Mouse (Mus musculus) liver, embryonic 12.5 days (tissue): ENCODE measurements around the gene Adcy5. TPM values are rescaled to one million over a fixed set of nuclear protein-coding genes. Genes with fewer than 3 reads are reported as not detected.

Source experiments
- ATAC-seq: fragments of 200-750 bp; cut with Nextera tagmentation; 2 replicates; pipeline ENCODE4 v1.8.0; 2017; ENCODE audit warnings: moderate number of reproducible peaks, mild to moderate bottlenecking, moderate library complexity
- H3K27ac ChIP-seq: fragments of 300-500 bp; sonication (generic); 2 replicates; pipeline ENCODE4 v1.5.1; 2016; ENCODE audit warnings: mild to moderate bottlenecking
- H3K27me3 ChIP-seq: fragments of 300-500 bp; sonication (generic); replicated peaks from 2 replicates; pipeline ENCODE4 v1.6.1; 2016; ENCODE audit warnings: mild to moderate bottlenecking, moderate library complexity
- H3K36me3 ChIP-seq: fragments of 300-500 bp; sonication (generic); 2 replicates; pipeline ENCODE4 v1.6.1; 2016; ENCODE audit warnings: mild to moderate bottlenecking, moderate library complexity
- H3K4me1 ChIP-seq: fragments of 300-500 bp; sonication (generic); 2 replicates; pipeline ENCODE4 v1.6.1; 2016
- H3K4me2 ChIP-seq: fragments of 300-500 bp; sonication (generic); 2 replicates; pipeline ENCODE4 v1.6.1; 2016; ENCODE audit warnings: mild to moderate bottlenecking, moderate library complexity
- H3K4me3 ChIP-seq: fragments of 300-500 bp; sonication (generic); 2 replicates; pipeline ENCODE4 v1.5.1; 2016; ENCODE audit warnings: mild to moderate bottlenecking, moderate library complexity
- H3K9ac ChIP-seq: fragments of 300-500 bp; sonication (generic); 2 replicates; pipeline ENCODE4 v1.6.1; 2016; ENCODE audit warnings: mild to moderate bottlenecking, moderate library complexity
- H3K9me3 ChIP-seq: fragments of 300-500 bp; sonication (generic); replicated peaks from 2 replicates; pipeline ENCODE4 v1.6.1; 2016; ENCODE audit warnings: mild to moderate bottlenecking, moderate library complexity
- WGBS: fragments of 180-500 bp; shearing (Covaris S2); methylation state at CpG from one replicate; pipeline ENCODE4 v1.1.7; 2016; ENCODE audit not compliant: insufficient replicate concordance; 5-methylcytosine and 5-hydroxymethylcytosine counted together
- polyA plus RNA-seq: library from polyadenylated mRNA; unstranded; fragments of >200 nt; fragmentation: Nextera tagmentation; extraction: Ambion mirVana; gene quantifications from 2 replicates; pipeline ENCODE4 v1.2.1, GENCODE M21; 2016

Adcy5 gene
- polyA plus RNA-seq, 1 experiment from 2014 or later, result 0.27 TPM

- Histone ChIP-seq H3K9me3 (no peaks in the 10 kb centered on the region), H3K36me3 (peaks cover 7% of the 10 kb centered on the region; the same call in 1 of the 2 replicates), H3K9ac (no peak overlapping the region), H3K4me1 (no peaks in the 10 kb centered on the region), H3K27ac (no peak overlapping the region), H3K4me2 (no peak overlapping the region), H3K4me3 (no peak overlapping the region), H3K27me3 (no peaks in the 10 kb centered on the region)
- 48% methylated on average over 2 of the region's 2 CpGs for WGBS
- no peak for ATAC-seq
Measured at GRCm38 (mm10) chr16:35310551-35311110, 156.0 kb downstream of the Adcy5 start.

GRCm38 (mm10) chr16:35311586-35311985 is 156.9 kb downstream of the Adcy5 start:
- Histone ChIP-seq H3K36me3 (peaks cover 7% of the 10 kb centered on the region; the same call in 1 of the 2 replicates), H3K4me3 (no peak overlapping the region)

GRCm38 (mm10) chr16:35315496-35315895 is 160.8 kb downstream of the Adcy5 start:
- Histone ChIP-seq H3K4me1 (no peaks in the 10 kb centered on the region), H3K27ac (no peak overlapping the region), H3K4me2 (no peak overlapping the region), H3K9me3 (no peaks in the 10 kb centered on the region), H3K36me3 (peaks cover 7% of the 10 kb centered on the region; the same call in 1 of the 2 replicates), H3K9ac (no peak overlapping the region), H3K4me3 (no peak overlapping the region), H3K27me3 (no peaks in the 10 kb centered on the region)
- WGBS, result 61% methylated on average over 3 of the region's 3 CpGs
- no peak for ATAC-seq

More at GRCm38 (mm10) chr16:35311586-35311985, 156.9 kb downstream of the Adcy5 start:
- H3K27me3 ChIP-seq, result no peaks in the 10 kb centered on the region
- no peaks in the 10 kb centered on the region for H3K4me1 ChIP-seq
- no peak overlapping the region for H3K4me2 ChIP-seq
- no peaks in the 10 kb centered on the region for H3K9me3 ChIP-seq
- 71% methylated on average over 8 of the region's 8 CpGs for WGBS
- H3K27ac ChIP-seq, result no peak overlapping the region
- H3K9ac ChIP-seq, result no peak overlapping the region
- no peak for ATAC-seq

- Histone ChIP-seq H3K9ac (no peak overlapping the region), H3K27ac (no peak overlapping the region), H3K4me1 (no peaks in the 10 kb centered on the region), H3K9me3 (no peaks in the 10 kb centered on the region), H3K27me3 (no peaks in the 10 kb centered on the region), H3K4me3 (no peak overlapping the region), H3K4me2 (no peak overlapping the region), H3K36me3 (peaks cover 7% of the 10 kb centered on the region; the same call in 1 of the 2 replicates)
- no peak for ATAC-seq
Measured at GRCm38 (mm10) chr16:35316856-35317264, 162.2 kb downstream of the Adcy5 start.

GRCm38 (mm10) chr16:35317460-35317859 is 162.8 kb downstream of the Adcy5 start:
- peaks cover 7% of the 10 kb centered on the region; the same call in 1 of the 2 replicates for H3K36me3 ChIP-seq
- H3K4me2 ChIP-seq, result no peak overlapping the region
- 69% methylated on average over 5 of the region's 5 CpGs for WGBS

GRCm38 (mm10) chr16:35318397-35318796 is 163.7 kb downstream of the Adcy5 start:
- no peaks in the 10 kb centered on the region for H3K27me3 ChIP-seq
- WGBS, result 35% methylated on average over 6 of the region's 6 CpGs
- H3K9me3 ChIP-seq, result no peaks in the 10 kb centered on the region
- no peak overlapping the region for H3K27ac ChIP-seq
- H3K9ac ChIP-seq, result no peak overlapping the region
- no peak for ATAC-seq
- H3K4me2 ChIP-seq, result no peak overlapping the region
- H3K36me3 ChIP-seq, result peaks cover 6% of the 10 kb centered on the region; the same call in 1 of the 2 replicates
- no peaks in the 10 kb centered on the region for H3K4me1 ChIP-seq
- H3K4me3 ChIP-seq, result no peak overlapping the region

More at GRCm38 (mm10) chr16:35317460-35317859, 162.8 kb downstream of the Adcy5 start:
- H3K27me3 ChIP-seq, result no peaks in the 10 kb centered on the region
- H3K4me1 ChIP-seq, result no peaks in the 10 kb centered on the region
- H3K9ac ChIP-seq, result no peak overlapping the region
- H3K27ac ChIP-seq, result no peak overlapping the region
- no peaks in the 10 kb centered on the region for H3K9me3 ChIP-seq
- ATAC-seq, result no peak
- no peak overlapping the region for H3K4me3 ChIP-seq

- Histone ChIP-seq H3K36me3 (no peaks in the 10 kb centered on the region), H3K27me3 (no peaks in the 10 kb centered on the region), H3K9ac (no peak overlapping the region), H3K27ac (no peak overlapping the region), H3K9me3 (no peaks in the 10 kb centered on the region), H3K4me2 (no peak overlapping the region), H3K4me1 (no peaks in the 10 kb centered on the region), H3K4me3 (no peak overlapping the region)
- ATAC-seq, result no peak
- 56% methylated on average over 4 of the region's 4 CpGs for WGBS
Measured at GRCm38 (mm10) chr16:35319335-35319734, 164.7 kb downstream of the Adcy5 start.

GRCm38 (mm10) chr16:35319773-35320172 is 165.1 kb downstream of the Adcy5 start:
- ATAC-seq, result no peak
- H3K9me3 ChIP-seq, result no peaks in the 10 kb centered on the region
- WGBS, result 71% methylated on average over 2 of the region's 2 CpGs

GRCm38 (mm10) chr16:35330451-35330850 is 175.8 kb downstream of the Adcy5 start:
- no peak overlapping the region for H3K27ac ChIP-seq
- H3K9me3 ChIP-seq, result no peaks in the 10 kb centered on the region
- H3K4me2 ChIP-seq, result no peak overlapping the region
- 73% methylated on average over 1 of the region's 1 CpGs for WGBS
- no peaks in the 10 kb centered on the region for H3K4me1 ChIP-seq
- H3K4me3 ChIP-seq, result no peak overlapping the region
- H3K36me3 ChIP-seq, result peaks cover 4% of the 10 kb centered on the region; the same call in 1 of the 2 replicates
- H3K27me3 ChIP-seq, result no peaks in the 10 kb centered on the region
- ATAC-seq, result no peak
- H3K9ac ChIP-seq, result no peak overlapping the region

More at GRCm38 (mm10) chr16:35319773-35320172, 165.1 kb downstream of the Adcy5 start:
- no peaks in the 10 kb centered on the region for H3K27me3 ChIP-seq
- H3K27ac ChIP-seq, result no peak overlapping the region
- no peak overlapping the region for H3K9ac ChIP-seq
- H3K4me1 ChIP-seq, result no peaks in the 10 kb centered on the region
- H3K4me3 ChIP-seq, result no peak overlapping the region
- H3K4me2 ChIP-seq, result no peak overlapping the region
- H3K36me3 ChIP-seq, result no peaks in the 10 kb centered on the region

Other genes starting within 250 kb of the Adcy5 start
- 81.7 and 82.9 TPM in 2 replicates for gene Hacd2, start 132.4 kb upstream of the Adcy5 start, polyA plus RNA-seq
- gene Sec22a, start 209.0 kb downstream of the Adcy5 start, polyA plus RNA-seq, result 10.8 and 11.7 TPM in 2 replicates